Mouse (Mus musculus) cerebellum, postnatal 10 days (tissue): ENCODE results near the gene Dus1l.
"Not testable (repeated sequence)": the region's sequence is repeated elsewhere in the genome, so short reads cannot be mapped to it uniquely, and the experiment has no call there.

Experiments used
- DNase-seq, 2 experiments: peaks; one replicate each; pipeline ENCODE4 v3.0.0; 2021; ENCODE audit warnings: mixed read lengths in 2 of 2

The Dus1l gene

DNA sequence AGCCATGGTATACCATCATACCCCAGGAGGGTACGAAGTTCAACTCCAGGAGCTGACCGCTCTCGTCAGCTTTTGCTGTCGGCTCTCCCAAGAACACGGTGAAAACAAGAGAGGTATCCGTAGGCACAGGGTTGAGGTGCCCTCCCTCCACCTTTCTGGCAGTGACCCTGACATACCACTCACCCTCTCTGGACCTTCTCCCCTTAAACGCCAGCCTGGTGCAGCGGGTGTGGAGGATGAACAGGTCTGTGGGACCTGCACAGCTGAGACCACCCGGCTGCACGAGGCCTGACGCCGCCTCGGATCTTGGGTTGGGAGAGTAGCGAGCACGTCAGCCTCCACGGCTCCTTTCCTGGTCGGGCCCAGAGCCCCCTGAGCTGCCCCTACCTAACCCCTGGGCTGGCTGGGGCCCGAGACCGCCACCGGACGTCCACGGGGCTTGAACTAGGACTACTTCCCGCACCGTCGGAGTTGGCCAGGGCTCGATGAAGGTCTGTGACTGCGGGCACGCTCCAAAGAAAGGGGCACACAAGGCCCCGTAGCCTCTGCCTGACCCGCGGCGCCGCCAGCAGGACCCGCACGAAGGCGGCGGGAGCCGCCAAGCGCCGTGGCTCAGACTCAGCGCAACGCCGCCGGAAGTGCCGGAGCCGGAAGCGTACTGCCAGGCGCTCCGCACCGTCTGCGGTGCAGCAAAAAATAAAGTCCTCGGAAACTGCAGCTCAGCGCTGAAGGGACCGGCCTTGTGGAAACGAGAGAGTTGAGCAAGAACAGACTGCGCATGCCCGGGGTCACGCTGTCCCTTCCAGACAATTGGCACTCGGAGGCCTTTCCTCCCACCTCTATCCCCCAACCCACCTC is at the start of gene Dus1l:
Dus1l (minus strand) TSS at position 648 of the 858 bp plus-strand sequence.
- peak; percentile 98 to 99 for DNase-seq

DNA sequence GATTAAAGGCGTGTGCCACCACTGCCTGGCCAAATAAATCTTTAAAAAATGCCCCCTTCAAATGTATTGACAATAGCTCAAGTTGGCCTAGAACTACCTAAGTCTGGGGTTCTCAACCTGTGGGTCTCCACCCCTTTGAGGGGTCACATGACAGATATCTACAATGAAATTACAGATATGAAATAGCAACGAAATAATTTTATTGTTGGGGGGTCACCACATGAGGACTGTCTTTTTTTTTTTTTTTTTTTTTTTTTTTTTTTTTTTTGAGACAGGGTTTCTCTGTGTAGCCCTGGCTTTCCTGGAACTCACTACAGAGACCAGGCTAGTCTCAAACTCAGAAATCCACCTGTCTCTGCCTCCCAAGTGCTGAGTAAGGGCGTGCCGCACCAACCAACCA is 48.1 kb upstream of the Dus1l start:
- DNase-seq = no peak

DNA sequence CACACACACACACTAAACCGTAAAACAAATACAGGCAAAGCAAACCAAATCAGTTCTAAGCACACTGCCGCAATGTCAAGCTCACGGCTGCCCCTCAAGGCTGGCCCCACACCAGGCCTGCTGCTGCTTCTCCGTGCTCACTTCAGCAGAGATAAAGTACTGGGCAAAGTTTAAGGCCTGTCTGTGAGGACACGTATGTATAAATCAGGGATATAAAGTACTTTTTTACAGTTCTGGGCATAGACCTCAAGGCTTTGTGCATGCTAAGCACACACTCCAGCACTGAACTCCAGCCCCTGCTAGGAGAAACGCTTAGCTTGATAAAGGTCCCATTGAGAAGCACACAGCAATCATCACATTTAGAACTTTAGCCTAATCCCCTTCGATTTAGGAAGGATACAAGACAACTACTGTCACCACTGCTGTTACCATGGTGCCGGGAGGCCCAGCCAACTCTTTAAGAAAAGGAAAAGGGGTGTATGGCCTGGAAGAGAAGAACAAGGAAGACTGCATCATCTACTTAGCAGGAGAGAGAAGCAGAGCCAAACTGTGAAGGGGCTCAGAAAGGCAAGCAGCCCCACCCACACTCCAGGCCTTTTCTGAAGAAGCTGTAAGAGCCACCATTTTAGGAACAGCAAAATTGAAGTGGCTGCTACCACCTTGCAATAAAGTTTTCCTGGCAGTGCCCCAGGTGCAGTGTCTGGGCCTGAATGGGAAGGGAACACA is 37.5 kb upstream of the Dus1l start:
- DNase-seq = no peak

DNA sequence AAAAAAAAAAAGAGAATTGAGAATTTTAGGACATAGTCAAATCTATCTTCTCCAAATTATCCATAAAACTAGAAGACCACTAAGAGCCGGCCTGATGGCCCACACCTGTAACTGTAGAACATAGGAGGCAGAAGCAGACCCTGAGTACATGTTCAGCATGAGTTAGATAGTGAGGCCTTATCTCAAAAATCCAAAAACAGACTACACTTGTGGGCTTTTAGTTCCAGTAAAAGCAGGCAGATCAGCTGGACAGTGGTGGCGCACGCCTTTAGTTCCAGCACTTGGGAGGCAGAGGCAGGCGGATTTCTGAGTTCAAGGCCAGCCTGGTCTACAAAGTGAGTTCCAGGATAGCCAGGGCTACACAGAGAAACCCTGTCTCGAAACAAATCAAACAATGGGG is 36.8 kb upstream of the Dus1l start:
- DNase-seq = not testable (repeated sequence)

DNA sequence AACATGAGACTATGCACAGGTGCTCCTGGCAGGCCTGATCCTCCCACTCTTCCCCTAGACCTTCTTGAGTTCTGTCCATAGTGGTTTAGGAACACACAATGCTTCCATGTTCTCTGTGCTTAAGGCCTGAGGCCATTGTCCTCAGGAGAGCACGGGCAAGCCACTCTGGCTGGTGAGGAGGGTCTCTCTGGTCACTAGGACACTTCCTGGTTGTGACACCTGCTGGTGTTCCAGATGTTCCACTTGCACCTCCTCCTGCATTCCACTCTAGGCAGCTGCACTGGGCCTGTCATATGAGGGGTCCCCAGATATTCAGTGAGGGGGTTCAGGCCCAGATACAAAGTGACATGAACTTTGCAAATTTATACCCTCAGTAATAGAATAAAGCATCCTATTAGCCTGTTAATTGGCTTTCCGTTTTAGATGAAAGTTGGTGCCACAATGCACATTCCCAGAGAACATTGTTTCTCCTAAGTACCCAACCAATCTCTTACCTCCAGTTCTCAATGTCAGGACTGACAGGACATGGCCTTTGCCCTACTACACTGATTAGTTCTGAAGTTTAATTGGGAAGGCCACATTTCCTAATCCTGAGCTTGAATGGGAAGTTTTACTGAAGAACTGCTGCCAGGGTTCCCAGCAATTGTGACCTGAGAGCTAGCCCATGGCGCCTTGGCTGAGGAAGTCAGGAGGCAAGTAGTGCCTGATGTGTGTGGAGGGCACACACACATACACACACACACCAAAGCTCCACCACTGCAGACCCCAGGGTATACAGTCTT is 35.6 kb upstream of the Dus1l start:
- DNase-seq = no peak

DNA sequence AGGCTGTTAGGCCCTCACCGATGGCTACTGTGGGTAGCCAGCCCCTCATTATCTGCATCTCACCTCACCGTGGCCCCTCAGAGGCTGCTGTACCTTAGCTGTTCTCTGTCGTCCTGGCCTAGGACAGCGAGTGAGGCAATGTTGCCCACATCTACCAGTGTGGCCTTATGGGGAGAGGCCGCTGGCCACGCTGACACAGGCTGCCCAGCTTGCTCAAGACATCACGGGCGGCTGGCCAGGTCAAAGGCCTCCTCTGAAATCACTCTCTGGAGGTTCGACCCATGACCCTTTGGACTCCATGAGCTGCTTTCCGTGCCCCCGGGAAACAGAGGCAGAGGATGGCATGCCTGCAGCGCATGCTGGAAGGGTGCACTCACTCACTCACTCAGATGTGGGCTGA is 34.5 kb upstream of the Dus1l start:
- peak in 1 of 2 experiments; percentile 8 for DNase-seq

DNA sequence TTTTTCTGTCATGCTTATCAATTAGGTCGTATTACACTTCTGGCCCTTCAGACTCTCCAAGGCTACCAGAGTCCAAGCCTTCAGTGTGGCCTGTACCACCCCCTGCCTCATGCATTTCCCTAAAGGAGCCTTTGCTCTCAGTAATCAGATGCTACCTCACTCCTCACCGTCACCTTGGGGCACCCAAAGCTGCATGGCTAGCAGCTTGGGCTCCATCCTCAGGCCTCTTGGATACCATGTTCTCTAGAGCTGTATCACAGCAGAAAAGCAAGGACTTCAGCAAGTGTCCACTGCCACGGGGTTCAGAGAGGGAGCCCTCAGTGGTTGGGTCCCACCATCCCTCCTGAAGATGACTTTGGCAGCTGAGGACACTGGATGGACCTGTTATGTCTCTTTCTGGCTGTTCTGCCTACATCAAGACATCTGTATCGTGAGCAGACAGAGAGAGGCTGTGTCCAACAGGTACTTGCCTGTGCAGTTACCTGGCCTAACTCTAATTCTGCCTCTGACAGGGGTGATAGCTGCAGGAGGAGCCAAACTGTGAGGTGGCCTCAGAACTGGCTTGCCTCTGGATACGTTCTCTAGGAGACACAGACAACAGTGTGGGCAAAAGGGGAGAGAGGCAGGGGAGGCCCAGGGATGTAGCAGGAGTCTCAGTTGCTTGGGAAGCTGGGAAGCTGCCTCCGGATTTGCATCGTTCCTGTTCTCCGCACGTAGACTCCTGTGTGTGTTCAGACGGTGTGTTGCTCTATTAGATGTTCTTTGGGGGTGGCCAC is 33.7 kb upstream of the Dus1l start:
- no peak for DNase-seq

DNA sequence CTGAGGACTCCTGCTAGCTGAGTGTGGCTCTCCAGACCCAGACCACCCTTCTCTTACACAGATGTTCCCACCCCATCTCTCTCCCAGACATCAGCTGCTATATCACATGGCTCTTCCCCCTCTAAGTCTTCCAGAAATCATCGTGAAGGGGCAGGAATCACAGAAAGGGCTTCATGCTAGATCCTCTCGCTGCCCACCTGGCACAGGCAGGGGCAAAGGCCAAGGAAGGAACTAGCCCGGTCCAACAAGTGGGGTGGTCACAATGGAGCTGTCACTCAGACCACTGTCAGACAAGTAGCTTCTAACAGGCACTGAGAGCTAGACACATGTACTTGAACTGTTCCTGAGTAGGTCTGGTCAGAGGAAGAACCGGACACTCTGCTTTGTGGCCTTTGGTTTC is 32.2 kb upstream of the Dus1l start:
- no peak for DNase-seq

DNA sequence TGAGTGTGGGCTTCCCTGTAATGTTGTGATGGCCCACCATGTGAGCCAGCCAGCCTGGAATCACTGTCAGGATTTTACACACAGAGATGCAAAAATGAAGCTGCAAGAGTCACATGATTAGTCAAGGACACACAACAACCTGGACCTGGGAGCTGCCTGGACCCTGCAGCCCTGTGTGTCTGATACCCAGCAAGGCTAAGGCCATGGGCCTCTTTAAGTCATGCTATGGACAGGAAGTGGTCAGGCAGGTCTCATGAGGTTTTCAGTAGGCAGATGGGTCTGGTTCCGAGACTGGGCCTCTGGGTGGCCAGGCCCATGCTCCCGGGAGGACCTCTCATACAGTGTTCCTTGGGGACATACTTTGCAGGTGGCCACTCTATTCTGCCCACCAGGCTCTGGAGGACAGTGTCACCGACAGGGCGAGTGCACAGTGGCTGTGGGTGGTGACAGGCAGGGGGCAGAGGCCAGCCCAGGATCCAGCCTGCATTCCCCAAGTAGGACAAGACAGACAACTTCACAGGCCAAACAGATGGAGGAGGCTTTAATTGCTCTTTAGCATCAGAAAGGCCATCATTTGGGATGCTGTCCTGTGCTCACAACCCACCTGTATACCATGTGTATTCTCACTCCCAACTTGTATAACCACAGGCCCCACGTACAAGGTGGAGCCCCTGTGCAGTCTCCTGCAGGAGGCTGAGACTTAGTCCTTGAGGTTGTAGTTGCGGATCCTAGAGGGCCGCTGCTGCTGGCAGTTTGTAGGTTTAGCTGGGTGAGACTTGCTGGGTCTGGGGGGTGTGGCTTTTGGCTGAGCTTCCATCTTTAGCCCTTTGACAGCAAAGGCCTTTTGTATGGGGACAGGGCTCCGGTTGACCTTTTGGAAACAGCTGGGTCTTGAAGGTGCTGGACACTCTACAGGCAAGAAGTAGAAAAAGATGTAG is 30.1 kb upstream of the Dus1l start:
- peak in 1 of 2 experiments; percentile 14 for DNase-seq

DNA sequence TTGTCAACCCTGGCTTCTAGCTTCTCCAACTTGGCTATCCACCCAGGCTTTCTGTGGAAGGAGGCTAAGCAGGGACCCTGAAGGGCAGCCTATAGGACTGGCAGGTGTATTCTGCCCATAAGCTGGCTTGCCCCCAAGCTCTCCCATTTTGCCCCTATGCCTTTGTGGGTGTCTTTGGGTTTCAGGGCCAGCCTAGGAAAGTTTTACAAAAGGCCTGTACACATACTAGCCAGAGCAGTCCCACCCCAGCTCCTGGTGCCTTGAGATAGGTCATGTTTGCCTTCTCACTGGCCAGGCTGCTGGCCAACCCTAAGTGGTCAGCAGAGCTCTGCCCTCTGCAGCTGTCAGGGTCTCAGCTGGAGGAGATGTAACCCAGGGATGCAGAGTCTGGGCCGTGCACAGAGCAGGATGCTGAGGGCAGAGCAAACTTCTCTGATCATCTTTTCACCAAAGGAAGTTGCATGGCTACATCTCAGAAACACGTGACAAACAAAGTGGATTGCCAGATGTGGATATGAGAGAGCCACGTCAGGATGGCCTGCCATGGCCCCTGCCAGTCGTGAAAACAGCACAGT is 29.2 kb upstream of the Dus1l start:
- peak in 1 of 2 experiments; percentile 62 for DNase-seq

DNA sequence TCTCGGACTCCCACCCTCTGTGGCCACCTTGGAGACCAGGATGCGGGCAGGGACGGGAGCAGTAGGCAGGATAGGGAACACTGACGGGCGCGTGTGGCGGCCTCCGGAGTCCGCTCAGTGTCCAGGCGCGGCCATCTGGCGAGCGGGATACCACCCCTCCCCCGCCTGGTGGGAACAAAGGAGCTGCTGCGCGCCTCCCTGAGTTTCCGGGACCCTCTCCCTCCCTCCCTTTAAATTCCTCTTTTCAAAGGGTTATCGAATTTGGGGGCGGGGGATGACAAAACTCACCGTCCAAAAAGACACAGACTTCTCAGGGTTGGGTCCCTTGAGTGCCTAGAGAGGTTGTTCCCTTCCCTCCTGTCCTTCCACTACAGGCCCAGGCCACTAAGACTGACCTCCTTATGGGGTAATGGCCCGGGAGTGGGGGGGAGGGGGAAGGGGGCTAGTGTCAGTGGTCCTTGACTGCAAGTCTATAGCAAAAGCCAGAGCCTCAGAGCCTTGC is 28.6 kb upstream of the Dus1l start:
- DNase-seq = peak in 1 of 2 experiments; percentile 75

DNA sequence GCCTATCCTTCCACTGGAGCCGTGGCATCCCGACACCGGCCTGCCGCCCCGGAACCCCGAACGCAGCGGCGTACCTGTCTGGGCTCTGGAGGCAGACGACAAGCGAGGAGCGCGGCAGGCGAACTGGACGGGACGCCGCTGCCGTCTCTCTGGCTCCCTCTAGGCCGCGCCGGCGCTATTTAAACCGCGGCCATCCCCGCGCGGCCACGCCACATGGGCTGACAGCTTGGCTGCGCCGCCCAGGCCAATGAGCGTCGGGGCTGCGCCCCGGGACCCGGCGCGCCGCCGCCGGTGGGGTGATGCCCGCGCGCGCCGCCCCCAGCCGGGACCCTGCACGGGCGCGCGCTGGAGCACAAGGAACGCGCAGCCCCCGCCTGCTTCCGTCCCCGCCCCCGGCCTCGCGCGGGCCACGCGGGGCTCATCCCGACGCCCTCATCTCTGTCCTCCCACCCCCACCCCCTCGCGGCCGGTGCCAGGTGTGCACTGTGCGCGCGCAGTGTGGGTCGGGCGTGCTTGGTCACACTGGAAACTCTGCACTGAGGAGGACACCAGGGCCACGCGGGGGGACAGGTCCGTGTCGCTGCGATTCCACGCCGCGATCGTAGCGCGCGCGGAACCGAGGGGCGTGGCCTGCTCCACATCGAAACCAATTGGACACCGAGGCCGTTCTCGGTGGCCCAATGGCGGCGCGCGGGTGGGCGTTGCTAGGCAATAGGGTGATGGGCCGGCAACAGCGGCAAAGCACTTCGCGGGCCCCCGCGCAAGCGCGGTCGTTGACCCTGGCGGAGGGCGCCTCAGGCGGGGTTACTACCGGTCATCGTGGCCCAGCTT is 28.0 kb upstream of the Dus1l start, which contains the start of gene Fasn:
Fasn (minus strand) TSS at position 592 of the 831 bp plus-strand sequence.
- peak; percentile 99 to 100 for DNase-seq

DNA sequence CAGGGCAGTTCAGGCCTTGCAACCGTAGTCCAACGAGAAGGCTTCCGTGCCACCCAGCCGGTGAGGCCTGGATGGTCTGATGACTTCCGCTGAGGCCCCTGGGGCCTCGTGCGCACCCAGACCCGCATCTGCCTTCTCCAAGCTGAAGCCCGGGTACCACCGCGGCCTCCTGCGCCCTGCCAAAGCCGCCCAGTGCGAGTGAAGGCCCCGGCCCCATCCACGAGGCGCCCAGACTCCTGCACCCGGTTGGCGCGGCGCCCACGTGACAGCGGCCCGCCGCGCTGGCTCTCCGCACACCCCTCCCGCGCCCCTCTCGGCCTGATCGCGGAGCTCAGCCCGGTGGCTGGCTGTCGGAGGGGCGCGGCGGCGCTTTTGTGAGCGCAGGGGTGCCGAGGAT is 27.3 kb upstream of the Dus1l start:
- peak; percentile 85 to 86 for DNase-seq

DNA sequence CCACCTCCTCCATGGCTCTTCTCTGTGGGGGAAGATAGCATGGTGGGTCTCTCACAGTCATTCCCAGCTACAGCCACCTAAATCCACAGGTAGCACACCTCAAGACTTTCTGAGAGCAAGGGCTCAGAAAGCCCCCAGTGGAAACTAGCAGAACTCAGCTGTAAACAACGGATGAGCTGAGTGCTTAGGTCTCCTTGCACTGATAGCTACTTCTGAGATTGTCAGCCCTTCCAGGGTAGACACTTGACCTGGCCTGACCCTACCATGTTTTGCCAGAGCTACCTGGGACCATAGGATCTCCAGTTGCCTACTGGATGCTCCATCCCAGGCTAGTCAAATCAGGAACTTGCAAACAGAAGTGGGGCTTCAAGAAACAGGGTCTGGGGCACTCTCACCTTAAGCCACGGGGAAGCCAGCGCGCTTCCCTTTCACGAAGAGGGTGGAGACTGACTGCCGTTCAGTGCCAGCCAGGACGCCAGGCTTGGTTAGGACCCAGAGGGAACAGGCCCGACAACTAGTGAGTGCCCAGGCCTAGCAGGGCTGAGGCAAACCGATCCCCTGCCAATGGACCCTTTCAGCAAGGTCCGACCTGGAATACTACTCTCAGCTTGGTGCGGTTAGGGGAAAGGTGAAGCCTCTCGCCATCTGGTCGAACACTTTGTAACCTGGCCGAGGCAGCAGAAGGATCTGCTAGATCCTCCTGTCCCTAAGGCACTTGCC is 26.8 kb upstream of the Dus1l start:
- DNase-seq = peak; percentile 58 to 68

DNA sequence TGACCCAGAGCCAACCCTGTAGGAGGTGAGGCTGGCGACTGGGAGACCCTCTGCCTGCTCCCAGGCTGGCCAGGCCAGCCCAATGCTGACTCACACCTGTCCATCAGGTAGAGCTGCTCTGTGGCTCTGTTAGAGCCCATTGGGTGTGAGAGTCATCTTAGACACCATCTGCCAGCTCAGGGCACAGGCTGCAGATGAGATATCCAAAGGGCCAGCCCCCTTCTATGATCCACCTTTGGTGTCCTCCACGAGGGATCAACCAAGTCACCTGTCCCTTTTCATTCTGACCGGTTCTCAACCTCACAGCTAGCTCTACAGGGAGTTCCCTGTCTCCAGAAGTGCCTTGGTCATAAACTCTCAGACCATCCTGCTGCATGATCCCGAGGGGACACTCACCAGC is 26.1 kb upstream of the Dus1l start:
- DNase-seq = no peak

DNA sequence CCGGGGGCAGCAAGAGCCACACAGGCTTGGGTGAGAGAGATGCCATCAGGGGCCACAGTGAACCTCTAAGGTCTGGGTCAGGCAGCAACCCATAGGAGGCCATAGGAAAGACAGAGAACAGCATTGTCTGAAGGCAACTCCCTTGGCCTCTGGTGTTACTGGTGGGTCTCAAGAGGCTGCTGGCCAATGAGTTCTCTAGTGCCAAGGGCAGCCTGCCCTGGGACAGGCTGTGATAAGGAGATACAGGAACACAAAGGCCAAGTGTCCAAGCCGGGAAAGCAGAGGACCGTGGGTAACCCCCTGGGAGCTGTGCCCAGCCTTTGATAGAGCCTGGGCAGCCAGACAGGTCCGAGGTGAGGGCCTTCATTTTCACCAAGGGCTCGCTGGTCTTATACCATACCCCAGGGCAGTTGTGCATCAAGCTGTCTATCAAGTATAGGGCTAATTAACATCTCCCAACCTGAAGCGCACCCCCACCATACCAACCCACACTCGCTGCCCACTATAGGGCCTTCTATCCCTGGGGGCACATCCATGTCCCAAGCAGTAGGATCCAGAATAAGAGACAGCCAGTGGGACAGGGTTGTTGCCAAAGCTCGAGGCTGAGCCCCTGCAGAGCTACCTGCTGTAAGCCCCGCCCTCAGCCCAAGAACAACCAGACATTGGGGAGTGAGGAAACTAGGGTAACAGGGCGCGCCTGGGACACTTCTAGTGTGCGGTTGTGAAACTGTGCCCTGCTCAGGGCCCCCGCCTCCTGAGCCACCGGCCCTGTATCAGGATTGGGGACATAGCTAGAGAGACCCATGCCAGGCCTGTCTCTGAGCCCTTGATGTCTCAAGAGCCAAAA is 25.1 kb upstream of the Dus1l start:
- DNase-seq = peak in 1 of 2 experiments; percentile 43

DNA sequence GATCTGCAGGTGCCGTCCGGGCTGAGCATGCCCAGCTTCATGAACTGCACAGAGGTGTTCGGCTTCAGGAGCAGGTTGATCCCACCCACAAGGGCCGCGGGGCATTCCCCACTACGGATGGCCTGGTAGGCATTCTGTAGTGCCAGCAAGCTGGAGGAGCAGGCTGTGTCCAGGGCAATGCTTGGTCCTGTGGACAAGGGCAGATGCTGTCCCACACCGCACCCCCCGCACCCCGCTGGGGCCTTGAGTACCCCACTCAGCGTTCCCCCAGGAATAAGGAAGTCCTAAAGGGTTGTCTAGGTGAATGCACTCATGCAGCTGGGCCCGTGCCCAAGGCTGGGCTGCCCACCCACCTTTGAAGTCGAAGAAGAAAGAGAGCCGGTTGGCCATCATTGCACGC is 24.3 kb upstream of the Dus1l start:
- peak in 1 of 2 experiments; percentile 47 for DNase-seq

DNA sequence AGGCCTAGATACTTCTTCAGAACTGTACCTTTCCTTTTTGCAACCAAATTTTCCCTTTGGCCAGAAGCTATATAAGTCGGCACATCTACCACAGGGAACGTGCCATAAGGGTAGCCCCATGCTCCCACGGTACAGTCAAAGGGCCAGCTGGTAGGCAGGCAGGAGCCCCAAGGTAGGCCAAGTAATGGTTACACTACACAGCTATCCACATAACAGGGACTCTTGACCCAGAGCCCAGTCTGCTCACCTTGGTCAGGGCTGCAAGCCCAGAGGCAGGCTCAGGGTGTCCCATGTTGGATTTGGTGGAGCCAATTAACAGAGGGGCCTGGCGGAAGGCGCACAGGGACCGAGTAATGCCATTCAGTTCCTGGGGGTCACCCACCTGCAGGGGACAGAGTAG is 23.4 kb upstream of the Dus1l start:
- peak; percentile 54 to 65 for DNase-seq
